Mouse (Mus musculus) inflammation-experienced regulatory T-cells (primary cell): ENCODE data around the gene Gm20822. TPM values are rescaled to one million over a fixed set of nuclear protein-coding genes. Genes with fewer than 3 reads are reported as not detected.

Source experiments
- polyA plus RNA-seq, 2 experiments: library from polyadenylated mRNA; unstranded; fragments of 100-300 nt; shearing (Covaris generic); gene quantifications; one replicate each; pipeline ENCODE4 v1.2.1; 2017

Gene Gm20822
- not detected for polyA plus RNA-seq

DNA sequence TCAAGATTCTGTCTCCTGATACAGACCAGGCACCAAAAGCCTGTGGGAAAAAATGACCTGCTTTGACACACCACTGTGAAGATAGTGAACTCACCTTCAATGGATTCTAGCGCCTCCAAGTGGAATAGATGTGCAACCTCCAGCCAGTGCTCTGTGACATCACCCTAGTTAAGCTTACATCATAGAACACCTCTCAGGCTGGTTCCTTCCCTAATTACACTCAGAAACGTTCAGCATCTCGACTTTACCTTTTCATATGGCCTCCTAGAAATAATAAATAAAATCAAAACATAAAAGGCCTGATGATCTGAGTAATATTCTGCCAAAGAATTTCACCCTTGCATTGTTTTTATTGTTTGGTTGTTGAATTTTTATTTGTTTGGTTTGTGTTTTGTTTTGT, at the start of gene Gm20822:
TSS of gene Gm20822 (minus strand) at position 101 of the 400 bp plus-strand sequence.

